Comparison of ENCODE assay signal across 21 mouse cellular contexts in the genomic region with DNA sequence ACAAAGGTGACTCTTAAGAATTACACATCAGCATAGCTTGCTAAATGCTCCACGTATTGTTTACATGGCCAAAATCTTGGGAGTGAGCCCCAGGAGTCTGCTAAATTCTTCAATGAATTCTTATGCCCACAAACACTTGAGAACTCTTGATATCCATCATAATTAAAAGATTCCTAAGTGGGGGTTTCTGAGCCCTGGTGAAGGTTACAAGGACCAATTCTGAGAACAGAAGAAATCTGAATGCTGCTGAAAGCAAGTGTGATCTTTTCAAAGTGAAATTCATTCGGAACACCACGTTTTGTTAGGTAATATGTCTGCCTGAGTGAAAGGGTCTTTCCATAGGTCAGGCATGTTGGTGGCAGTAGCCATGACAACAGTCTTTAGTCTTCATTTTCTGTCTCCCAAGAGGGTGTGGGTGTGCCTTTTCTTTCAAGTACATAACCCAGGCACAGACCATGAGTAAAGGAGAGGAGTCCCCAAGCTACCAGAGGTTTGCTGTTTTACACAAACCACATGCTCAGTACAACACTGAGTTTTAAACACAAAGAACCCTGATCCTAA. TPM values are rescaled to one million over a fixed set of nuclear protein-coding genes. Genes with fewer than 3 reads are reported as not detected.
DNase-seq lines count a peak whose midpoint lies in the region; ATAC-seq and TF ChIP-seq lines count a peak whose summit lies in the region.
"Had no signal": no experiment of that assay in that cellular context is flagged by ENCODE, and none has a peak within 500 bp of the region (broad histone marks: within the 10 kb centered on the region; RNA-seq: fewer than 3 reads in every experiment).

No protein-coding gene starts in this region.

- DNase-seq in lung, embryonic 14.5 days, result no peak
- no peak for DNase-seq in lung, adult 2 months
- DNase-seq in embryonic facial prominence, embryonic 11.5 days (ENCODE audit: low spot score), result peak; percentile 35
- DNase-seq in urinary bladder, postnatal 25 days (ENCODE audit: low spot score), result no peak
- DNase-seq: adrenal gland, postnatal 25 days; cerebellum, adult 9-10 months; gastrocnemius, postnatal 25 days; kidney, adult 8-10 months; kidney, postnatal 36 days; layer of hippocampus, adult 9-11 months; retina, postnatal 1 day; thymus, adult 18-20 months had no signal

- 15% methylated on average over 3 of the region's 3 CpGs for WGBS in forebrain, embryonic 12.5 days
- 15% methylated on average over 3 of the region's 3 CpGs for WGBS in forebrain, embryonic 15.5 days
- 24% methylated on average over 3 of the region's 3 CpGs for WGBS in lung, embryonic 14.5 days
- WGBS in lung, adult 2 months, result 43% methylated on average over 3 of the region's 3 CpGs
- WGBS in neural tube, embryonic 12.5 days, result 41% methylated on average over 3 of the region's 3 CpGs
- WGBS in neural tube, embryonic 15.5 days, result 33% methylated on average over 3 of the region's 3 CpGs
- 57% methylated on average over 3 of the region's 3 CpGs for WGBS in embryonic facial prominence, embryonic 11.5 days

- peaks cover 24% of the 10 kb centered on the region for H3K4me1 ChIP-seq in forebrain, embryonic 12.5 days
- H3K4me1 ChIP-seq in forebrain, embryonic 15.5 days, result peaks cover 12% of the 10 kb centered on the region; the same call in 1 of the 2 replicates
- H3K4me1 ChIP-seq in lung, embryonic 14.5 days (ENCODE audit: insufficient read depth), result peaks cover 7% of the 10 kb centered on the region
- peaks cover 2% of the 10 kb centered on the region; the same call in 1 of the 2 replicates for H3K4me1 ChIP-seq in lung, adult 2 months (ENCODE audit: control insufficient read depth, insufficient read depth, low read length)
- 0 out of 2 replicates have a peak, but pooled peaks cover 5% of the 10 kb centered on the region for H3K4me1 ChIP-seq in neural tube, embryonic 12.5 days
- no peaks in the 10 kb centered on the region for H3K4me1 ChIP-seq in neural tube, embryonic 15.5 days
- H3K4me1 ChIP-seq in embryonic facial prominence, embryonic 11.5 days (ENCODE audit: control insufficient read depth, insufficient read depth, low read length), result no peaks in the 10 kb centered on the region

- H3K4me3 ChIP-seq in forebrain, embryonic 12.5 days (replicated peaks), result no peak overlapping the region
- no peak overlapping the region for H3K4me3 ChIP-seq in forebrain, embryonic 15.5 days
- no peak overlapping the region for H3K4me3 ChIP-seq in lung, embryonic 14.5 days (ENCODE audit: low read depth, low read length)
- H3K4me3 ChIP-seq in lung, adult 2 months (replicated peaks; ENCODE audit: extremely low read depth, low read depth, low read length), result no peak overlapping the region
- H3K4me3 ChIP-seq in neural tube, embryonic 12.5 days, result no peak overlapping the region
- H3K4me3 ChIP-seq in neural tube, embryonic 15.5 days (replicated peaks), result no peak overlapping the region
- no peak overlapping the region for H3K4me3 ChIP-seq in embryonic facial prominence, embryonic 11.5 days (ENCODE audit: low read depth, low read length)
- H3K4me3 ChIP-seq: heart, embryonic 12.5 days; limb, embryonic 15.5 days; myocyte had no signal

- H3K9ac ChIP-seq in forebrain, embryonic 12.5 days, result no peak overlapping the region
- no peak overlapping the region for H3K9ac ChIP-seq in forebrain, embryonic 15.5 days (replicated peaks)
- H3K9ac ChIP-seq in lung, embryonic 14.5 days, result no peak overlapping the region
- H3K9ac ChIP-seq in neural tube, embryonic 12.5 days, result no peak overlapping the region
- H3K9ac ChIP-seq in neural tube, embryonic 15.5 days (replicated peaks), result no peak overlapping the region
- H3K9ac ChIP-seq in embryonic facial prominence, embryonic 11.5 days (replicated peaks; ENCODE audit: low read length), result no peak overlapping the region
- H3K9ac ChIP-seq: heart, embryonic 12.5 days; limb, embryonic 15.5 days had no signal

- TF ChIP-seq POLR2A in lung, adult 2 months (IDR thresholded peaks at IDR 0.05; ENCODE audit: borderline replicate concordance, extremely low read depth, low read depth, low read length), result no peak

- H3K27me3 ChIP-seq in forebrain, embryonic 12.5 days, result no peaks in the 10 kb centered on the region
- no peaks in the 10 kb centered on the region for H3K27me3 ChIP-seq in forebrain, embryonic 15.5 days
- H3K27me3 ChIP-seq in lung, embryonic 14.5 days (ENCODE audit: insufficient read depth, low read length), result no peaks in the 10 kb centered on the region
- H3K27me3 ChIP-seq in neural tube, embryonic 12.5 days (replicated peaks), result no peaks in the 10 kb centered on the region
- H3K27me3 ChIP-seq in neural tube, embryonic 15.5 days (replicated peaks), result no peaks in the 10 kb centered on the region
- H3K27me3 ChIP-seq in embryonic facial prominence, embryonic 11.5 days (ENCODE audit: control insufficient read depth, insufficient read depth, low read length), result no peaks in the 10 kb centered on the region
- H3K27me3 ChIP-seq: heart, embryonic 12.5 days; limb, embryonic 15.5 days had no signal

- TF ChIP-seq CTCF in lung, embryonic 14.5 days (IDR thresholded peaks at IDR 0.05; ENCODE audit: low read depth), result no peak
- no peak for TF ChIP-seq CTCF in lung, adult 2 months (IDR thresholded peaks at IDR 0.05; ENCODE audit: insufficient read depth, low read length)

- H3K4me2 ChIP-seq in forebrain, embryonic 12.5 days, result no peak overlapping the region
- no peak overlapping the region for H3K4me2 ChIP-seq in forebrain, embryonic 15.5 days (replicated peaks)
- H3K4me2 ChIP-seq in lung, embryonic 14.5 days, result no peak overlapping the region
- no peak overlapping the region for H3K4me2 ChIP-seq in neural tube, embryonic 12.5 days (replicated peaks)
- no peak overlapping the region for H3K4me2 ChIP-seq in neural tube, embryonic 15.5 days
- H3K4me2 ChIP-seq in embryonic facial prominence, embryonic 11.5 days (ENCODE audit: low read depth, low read length), result no peak overlapping the region
- H3K4me2 ChIP-seq: heart, embryonic 12.5 days; limb, embryonic 15.5 days had no signal

- peaks cover 3% of the 10 kb centered on the region; the same call in 1 of the 2 replicates for H3K36me3 ChIP-seq in forebrain, embryonic 12.5 days (replicated peaks)
- no peaks in the 10 kb centered on the region for H3K36me3 ChIP-seq in forebrain, embryonic 15.5 days
- H3K36me3 ChIP-seq in lung, embryonic 14.5 days (ENCODE audit: insufficient read depth), result peaks cover 9% of the 10 kb centered on the region; the same call in 1 of the 2 replicates
- no peaks in the 10 kb centered on the region for H3K36me3 ChIP-seq in neural tube, embryonic 12.5 days
- peaks cover 2% of the 10 kb centered on the region; the same call in 1 of the 2 replicates for H3K36me3 ChIP-seq in neural tube, embryonic 15.5 days
- H3K36me3 ChIP-seq in embryonic facial prominence, embryonic 11.5 days (replicated peaks; ENCODE audit: control insufficient read depth, insufficient read depth, low read depth, low read length), result no peaks in the 10 kb centered on the region; the same call in 1 of the 2 replicates

- peak; percentile 76 for ATAC-seq in forebrain, embryonic 12.5 days (ENCODE audit: low FRiP score)
- no peak for ATAC-seq in forebrain, embryonic 15.5 days (replicated peaks)
- ATAC-seq in lung, embryonic 14.5 days (ENCODE audit: insufficient read depth), result peak; percentile 36; the same call in 1 of the 2 replicates
- ATAC-seq in neural tube, embryonic 12.5 days (ENCODE audit: low FRiP score, low read depth), result peak; percentile 48; the same call in 1 of the 2 replicates
- ATAC-seq in neural tube, embryonic 15.5 days (ENCODE audit: low FRiP score), result no peak
- ATAC-seq in embryonic facial prominence, embryonic 11.5 days (replicated peaks; ENCODE audit: insufficient number of reproducible peaks, low FRiP score, low TSS enrichment, low read depth), result no peak
- ATAC-seq: activated CD4-positive, CD25-positive, alpha-beta regulatory T cell, adult 4 months; inflammation-experienced regulatory T-cells, adult 6 months had no signal

- 0 out of 2 replicates have a peak overlapping the region, but pooled peaks have one; percentile 36 for H3K27ac ChIP-seq in forebrain, embryonic 12.5 days
- H3K27ac ChIP-seq in forebrain, embryonic 15.5 days (replicated peaks), result no peak overlapping the region
- H3K27ac ChIP-seq in lung, embryonic 14.5 days (ENCODE audit: low read depth), result peak overlapping the region; percentile 18; the same call in 1 of the 2 replicates
- no peak overlapping the region for H3K27ac ChIP-seq in neural tube, embryonic 12.5 days
- H3K27ac ChIP-seq in neural tube, embryonic 15.5 days (replicated peaks), result no peak overlapping the region
- no peak overlapping the region for H3K27ac ChIP-seq in embryonic facial prominence, embryonic 11.5 days (replicated peaks; ENCODE audit: low read depth, low read length)
- H3K27ac ChIP-seq: limb, embryonic 15.5 days had no signal

- no peaks in the 10 kb centered on the region for H3K9me3 ChIP-seq in forebrain, embryonic 12.5 days
- no peaks in the 10 kb centered on the region for H3K9me3 ChIP-seq in forebrain, embryonic 15.5 days
- H3K9me3 ChIP-seq in lung, embryonic 14.5 days (ENCODE audit: low read depth, low read length), result no peaks in the 10 kb centered on the region
- no peaks in the 10 kb centered on the region for H3K9me3 ChIP-seq in neural tube, embryonic 12.5 days
- no peaks in the 10 kb centered on the region for H3K9me3 ChIP-seq in neural tube, embryonic 15.5 days (replicated peaks)
- no peaks in the 10 kb centered on the region for H3K9me3 ChIP-seq in embryonic facial prominence, embryonic 11.5 days (replicated peaks; ENCODE audit: control insufficient read depth, low read length)
- H3K9me3 ChIP-seq: heart, embryonic 12.5 days; limb, embryonic 15.5 days had no signal

RNA-seq across cellular contexts. Expression of a gene that starts 51.2 kb away (rescaled TPM):
- polyA plus RNA-seq in forebrain, embryonic 12.5 days (2016; fragmentation: Nextera tagmentation; extraction: Ambion mirVana), result 58.8 and 59.4 TPM in 2 replicates
- polyA plus RNA-seq in forebrain, embryonic 15.5 days (2015; fragmentation: Nextera tagmentation; extraction: Ambion mirVana), result 56.8 and 57.7 TPM in 2 replicates
- polyA plus RNA-seq in lung, embryonic 14.5 days (2014; fragmentation: Nextera tagmentation; extraction: Ambion mirVana), result 64.8 and 74.4 TPM in 2 replicates
- 3.5 and 6.1 TPM in 2 replicates for polyA plus RNA-seq in lung, adult 2 months (2012; rRNA removed)
- polyA plus RNA-seq in neural tube, embryonic 12.5 days (2016; fragmentation: Nextera tagmentation; extraction: Ambion mirVana), result 50.0 and 54.5 TPM in 2 replicates
- polyA plus RNA-seq in neural tube, embryonic 15.5 days (2015; fragmentation: Nextera tagmentation; extraction: Ambion mirVana), result 54.6 and 58.3 TPM in 2 replicates
- 73.9 and 74.2 TPM in 2 replicates for polyA plus RNA-seq in embryonic facial prominence, embryonic 11.5 days (2014; fragmentation: Nextera tagmentation; extraction: Ambion mirVana)

RNA-seq across cellular contexts. Expression of a gene that starts 51.4 kb away (rescaled TPM):
- polyA plus RNA-seq in forebrain, embryonic 12.5 days (2016; fragmentation: Nextera tagmentation; extraction: Ambion mirVana), result 43.6 and 45.3 TPM in 2 replicates
- polyA plus RNA-seq in forebrain, embryonic 15.5 days (2015; fragmentation: Nextera tagmentation; extraction: Ambion mirVana), result 36.5 and 44.1 TPM in 2 replicates
- 36.0 and 38.3 TPM in 2 replicates for polyA plus RNA-seq in lung, embryonic 14.5 days (2014; fragmentation: Nextera tagmentation; extraction: Ambion mirVana)
- polyA plus RNA-seq in lung, adult 2 months (2012; rRNA removed), result 11.9 and 12.6 TPM in 2 replicates
- polyA plus RNA-seq in neural tube, embryonic 12.5 days (2016; fragmentation: Nextera tagmentation; extraction: Ambion mirVana), result 48.2 and 49.4 TPM in 2 replicates
- polyA plus RNA-seq in neural tube, embryonic 15.5 days (2015; fragmentation: Nextera tagmentation; extraction: Ambion mirVana), result 39.6 and 42.3 TPM in 2 replicates
- 39.2 and 42.7 TPM in 2 replicates for polyA plus RNA-seq in embryonic facial prominence, embryonic 11.5 days (2014; fragmentation: Nextera tagmentation; extraction: Ambion mirVana)

Comparison
In these comparisons a context has a peak if more than half of its experiments do, and no peak if none do; other contexts are left out.
1. ATAC-seq: peak in forebrain, embryonic 12.5 days (single experiment), lung, embryonic 14.5 days (single experiment) and neural tube, embryonic 12.5 days (single experiment); none in forebrain, embryonic 15.5 days (single experiment), neural tube, embryonic 15.5 days (single experiment) and embryonic facial prominence, embryonic 11.5 days (single experiment).
2. H3K27ac ChIP-seq: peak in forebrain, embryonic 12.5 days (single experiment) and lung, embryonic 14.5 days (single experiment); none in forebrain, embryonic 15.5 days (single experiment), neural tube, embryonic 12.5 days (single experiment), neural tube, embryonic 15.5 days (single experiment) and embryonic facial prominence, embryonic 11.5 days (single experiment).